Mouse (Mus musculus): ENCODE results near the gene N4bp2l2.
"Not testable (repeated sequence)": the region's sequence is repeated elsewhere in the genome, so short reads cannot be mapped to it uniquely, and the experiment has no call there.

GRCm38 (mm10) chr5:150666133-150666739 lies at the start of gene N4bp2l2:
- not testable (repeated sequence) for TF ChIP-seq CTCF (IDR thresholded peaks at IDR 0.05); EP300 (IDR thresholded peaks at IDR 0.05; ENCODE audit: insufficient read depth, low read depth, low read length); POLR2A (IDR thresholded peaks at IDR 0.05; ENCODE audit: insufficient read depth, low read depth, low read length)

Measured in heart, adult 2 months (tissue).